Mouse (Mus musculus) megakaryocyte, embryonic 14.5 days (primary cell): ENCODE results near the gene Htr2a. TPM values are rescaled to one million over a fixed set of nuclear protein-coding genes. Genes with fewer than 3 reads are reported as not detected.
A peak's percentile ranks its signal among the peaks of the same experiment; 100 is the strongest.

Experiments used
- H3K27me3 ChIP-seq: replicated peaks from 2 replicates; pipeline ENCODE3; 2012; ENCODE audit warnings: inconsistent platforms
- H3K36me3 ChIP-seq: replicated peaks from 2 replicates; pipeline ENCODE3; 2012; ENCODE audit warnings: low read length, inconsistent platforms, mixed read lengths
- H3K4me1 ChIP-seq: 2 replicates; pipeline ENCODE4 v1.6.1; 2012; ENCODE audit warnings: inconsistent platforms
- H3K4me3 ChIP-seq: replicated peaks from 2 replicates; pipeline ENCODE3; 2012; ENCODE audit warnings: moderate library complexity, mild to moderate bottlenecking, inconsistent platforms
- H3K9me3 ChIP-seq: 2 replicates; pipeline ENCODE4 v1.6.1; 2012; ENCODE audit warnings: inconsistent platforms
- FLI1 ChIP-seq: IDR thresholded peaks from 2 replicates; pipeline ENCODE4 v1.6.1; 2012; ENCODE audit warnings: low read length, inconsistent platforms, mixed read lengths
- GATA1 ChIP-seq: IDR thresholded peaks from 3 replicates; pipeline ENCODE4 v1.6.1; 2012; ENCODE audit warnings: mixed read lengths, low read length, inconsistent platforms, borderline replicate concordance
- polyA plus RNA-seq: library from polyadenylated mRNA; stranded (reverse); fragments of >175 nt; gene quantifications from 2 replicates; pipeline ENCODE4 v1.2.3, GENCODE M21; 2012; ENCODE audit warnings: low replicate concordance; ENCODE audit not compliant: insufficient read depth

Gene Htr2a
- 0.18 TPM in 1 of 2 replicates, not detected in the other for polyA plus RNA-seq

DNA sequence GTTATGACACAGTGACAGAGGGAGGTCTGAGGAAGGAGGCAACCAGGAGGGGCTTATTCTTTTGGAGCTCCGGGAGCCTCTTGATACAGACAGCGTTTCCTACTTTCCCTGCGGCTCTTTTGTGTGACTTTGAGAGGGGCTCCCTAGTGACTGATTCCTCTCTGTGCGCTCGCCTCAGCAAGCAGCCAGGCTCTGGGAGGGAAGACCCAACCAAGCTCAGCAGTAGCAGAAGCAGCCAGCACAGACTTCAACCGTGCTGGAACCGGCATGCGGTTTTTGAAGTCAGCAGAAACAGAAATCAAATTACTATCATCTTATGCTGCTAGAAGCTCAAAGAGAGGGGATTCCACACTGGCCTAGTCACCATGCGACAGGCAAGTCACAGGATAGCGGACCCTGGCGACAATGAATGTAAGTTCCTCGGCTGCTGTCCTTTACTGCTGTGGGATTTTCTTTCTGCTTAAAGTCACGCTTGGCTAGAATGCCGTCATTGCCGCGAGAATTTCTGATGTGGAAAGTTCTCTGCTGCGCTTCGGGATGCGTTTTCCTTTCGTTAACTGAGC, at the start of gene Htr2a:
TSS of gene Htr2a (plus strand) at position 22 of the 563 bp plus-strand sequence.
- Histone ChIP-seq H3K36me3 (peaks cover 17% of the 10 kb centered on the region), H3K27me3 (no peaks in the 10 kb centered on the region), H3K4me1 (peaks cover 82% of the 10 kb centered on the region), H3K9me3 (no peaks in the 10 kb centered on the region), H3K4me3 (peak within 1 kb of the TSS; percentile 92)
- TF ChIP-seq FLI1 (no peak), GATA1 (no peak)

DNA sequence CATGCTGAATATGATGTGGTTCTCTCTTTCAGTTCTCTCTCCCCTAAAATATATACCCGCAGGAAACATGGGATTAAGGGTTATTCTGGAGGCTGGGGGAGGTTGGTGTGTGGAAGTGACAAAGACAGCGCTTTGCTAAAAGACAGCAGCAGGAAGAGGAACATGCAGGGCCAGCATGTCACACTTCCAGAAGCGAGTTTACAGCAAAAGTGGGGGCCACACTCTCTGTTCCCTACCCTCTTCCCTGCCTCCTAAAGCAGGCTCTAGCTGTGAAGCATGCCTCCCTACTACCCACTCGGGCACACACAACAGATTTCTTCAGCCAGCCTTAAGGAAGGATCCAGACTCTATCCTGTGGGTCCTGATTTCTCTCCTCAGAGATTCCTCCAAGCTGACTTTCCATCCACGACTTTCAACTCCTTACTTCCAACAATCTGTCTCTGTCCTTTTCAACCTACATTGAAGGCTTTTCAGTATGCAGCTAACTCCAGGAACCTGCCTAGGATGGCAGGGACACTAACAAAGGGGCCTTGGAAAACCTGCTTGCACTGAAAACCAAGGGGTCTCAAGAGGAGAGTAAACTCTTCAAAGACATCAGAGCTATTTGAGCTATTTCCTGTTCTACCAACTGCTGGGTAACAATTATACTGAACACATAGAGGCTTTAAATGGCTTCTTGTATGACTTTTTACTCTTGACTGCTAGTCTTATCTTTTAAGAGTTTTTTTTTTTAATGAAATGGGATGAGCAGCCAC, 39.1 kb upstream of the Htr2a start:
- H3K9me3 ChIP-seq = no peaks in the 10 kb centered on the region
- no peak for TF ChIP-seq GATA1
- no peak for TF ChIP-seq FLI1
- H3K4me3 ChIP-seq = no peak overlapping the region
- H3K4me1 ChIP-seq = peaks cover 21% of the 10 kb centered on the region
- H3K36me3 ChIP-seq = no peaks in the 10 kb centered on the region
- peaks cover 2% of the 10 kb centered on the region for H3K27me3 ChIP-seq

DNA sequence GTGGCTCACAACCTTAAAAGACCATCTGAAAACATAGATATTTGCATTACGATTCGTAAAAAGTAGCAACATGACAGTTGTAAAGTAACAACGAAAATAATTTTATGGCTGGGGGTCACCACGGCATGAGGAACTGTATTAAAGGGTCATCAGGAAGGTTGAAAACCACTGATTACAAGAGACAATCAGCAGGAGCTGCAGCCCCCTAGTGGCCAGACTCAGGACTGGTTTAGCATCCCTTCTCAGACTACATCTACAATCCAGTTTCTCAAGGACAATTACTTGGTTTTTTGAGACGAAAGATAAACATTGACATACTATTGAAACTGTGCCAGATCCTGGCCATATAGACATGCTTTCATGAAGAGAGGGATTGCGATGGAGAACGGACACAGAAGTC, 38.1 kb upstream of the Htr2a start:
- TF ChIP-seq FLI1 (no peak), GATA1 (no peak)
- Histone ChIP-seq H3K9me3 (no peaks in the 10 kb centered on the region), H3K27me3 (no peaks in the 10 kb centered on the region), H3K4me3 (no peak overlapping the region), H3K4me1 (peaks cover 21% of the 10 kb centered on the region), H3K36me3 (no peaks in the 10 kb centered on the region)

DNA sequence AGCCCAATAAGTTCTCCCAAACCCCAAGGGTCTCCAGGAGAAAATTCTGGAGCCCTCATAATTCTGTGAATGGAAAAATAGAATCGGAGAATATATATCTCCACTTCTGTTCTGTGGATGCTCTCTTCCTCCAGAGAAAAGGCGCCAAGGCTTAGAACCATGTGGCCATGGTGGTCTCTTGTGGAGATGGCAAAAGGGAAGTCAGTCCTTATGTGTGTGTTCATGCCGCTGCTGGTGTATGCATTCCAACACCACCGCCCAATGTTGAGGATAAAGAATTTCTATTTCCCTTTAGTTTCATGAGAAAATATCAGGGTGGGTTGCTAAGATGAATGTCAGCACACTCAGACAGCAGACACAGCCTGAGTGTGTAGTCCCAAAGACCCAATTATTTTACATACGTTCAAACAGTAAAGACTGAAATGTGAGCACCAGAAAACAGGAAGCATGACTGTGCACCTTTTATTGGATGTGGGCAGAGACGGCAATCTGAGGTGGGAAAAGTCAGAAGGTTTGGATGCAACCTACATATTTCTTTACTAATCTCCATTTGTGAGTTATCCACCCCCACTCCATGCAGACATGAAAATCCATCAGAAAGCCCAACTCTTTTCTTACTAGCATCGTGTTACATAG, 37.4 kb upstream of the Htr2a start:
- H3K36me3 ChIP-seq = no peaks in the 10 kb centered on the region
- no peaks in the 10 kb centered on the region for H3K27me3 ChIP-seq
- H3K4me1 ChIP-seq = peaks cover 21% of the 10 kb centered on the region
- no peaks in the 10 kb centered on the region for H3K9me3 ChIP-seq
- no peak overlapping the region for H3K4me3 ChIP-seq
- TF ChIP-seq FLI1 = no peak
- TF ChIP-seq GATA1 = no peak

GRCm38 (mm10) chr14:74611326-74611725, 29.3 kb upstream of the Htr2a start:
- Histone ChIP-seq H3K27me3 (no peaks in the 10 kb centered on the region), H3K36me3 (no peaks in the 10 kb centered on the region), H3K9me3 (no peaks in the 10 kb centered on the region), H3K4me3 (no peak overlapping the region), H3K4me1 (peaks cover 7% of the 10 kb centered on the region; the same call in 1 of the 2 replicates)
- TF ChIP-seq FLI1 = no peak
- no peak for TF ChIP-seq GATA1

- peaks cover 5% of the 10 kb centered on the region; the same call in 1 of the 2 replicates for H3K9me3 ChIP-seq
- H3K4me1 ChIP-seq = peaks cover 22% of the 10 kb centered on the region
- H3K36me3 ChIP-seq = no peaks in the 10 kb centered on the region
- H3K27me3 ChIP-seq = no peaks in the 10 kb centered on the region
- TF ChIP-seq GATA1 = no peak
- no peak for TF ChIP-seq FLI1
- H3K4me3 ChIP-seq = no peak overlapping the region
Observed at GRCm38 (mm10) chr14:74618858-74619257, 21.8 kb upstream of the Htr2a start.

- Histone ChIP-seq H3K4me3 (no peak overlapping the region), H3K9me3 (peaks cover 6% of the 10 kb centered on the region), H3K4me1 (peaks cover 54% of the 10 kb centered on the region), H3K36me3 (peaks cover 13% of the 10 kb centered on the region), H3K27me3 (no peaks in the 10 kb centered on the region)
- no peak for TF ChIP-seq GATA1
- no peak for TF ChIP-seq FLI1
Observed at GRCm38 (mm10) chr14:74638071-74638470, 2.6 kb upstream of the Htr2a start.

DNA sequence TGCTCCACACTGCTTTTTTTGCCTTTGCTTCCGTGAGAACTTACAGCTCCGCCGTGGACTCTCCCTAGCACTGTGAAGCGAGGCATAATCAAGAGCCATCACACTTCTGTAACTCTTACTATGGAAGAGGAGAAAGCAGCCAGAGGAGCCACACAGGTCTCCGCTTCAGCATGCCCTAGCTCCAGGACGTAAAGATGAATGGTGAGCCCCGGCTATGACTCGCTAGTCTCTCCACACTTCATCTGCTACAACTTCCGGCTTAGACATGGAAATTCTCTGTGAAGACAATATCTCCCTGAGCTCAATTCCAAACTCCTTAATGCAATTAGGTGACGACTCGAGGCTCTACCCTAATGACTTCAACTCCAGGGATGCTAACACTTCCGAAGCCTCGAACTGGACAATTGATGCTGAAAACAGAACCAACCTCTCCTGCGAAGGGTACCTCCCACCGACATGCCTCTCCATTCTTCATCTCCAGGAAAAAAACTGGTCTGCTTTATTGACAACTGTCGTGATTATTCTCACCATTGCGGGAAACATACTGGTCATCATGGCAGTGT, 1.1 kb downstream of the Htr2a start:
- Histone ChIP-seq H3K4me3 (peak overlapping the region; percentile 92), H3K27me3 (no peaks in the 10 kb centered on the region), H3K36me3 (peaks cover 24% of the 10 kb centered on the region), H3K9me3 (no peaks in the 10 kb centered on the region), H3K4me1 (peaks cover 89% of the 10 kb centered on the region)
- TF ChIP-seq FLI1 (no peak), GATA1 (no peak)

DNA sequence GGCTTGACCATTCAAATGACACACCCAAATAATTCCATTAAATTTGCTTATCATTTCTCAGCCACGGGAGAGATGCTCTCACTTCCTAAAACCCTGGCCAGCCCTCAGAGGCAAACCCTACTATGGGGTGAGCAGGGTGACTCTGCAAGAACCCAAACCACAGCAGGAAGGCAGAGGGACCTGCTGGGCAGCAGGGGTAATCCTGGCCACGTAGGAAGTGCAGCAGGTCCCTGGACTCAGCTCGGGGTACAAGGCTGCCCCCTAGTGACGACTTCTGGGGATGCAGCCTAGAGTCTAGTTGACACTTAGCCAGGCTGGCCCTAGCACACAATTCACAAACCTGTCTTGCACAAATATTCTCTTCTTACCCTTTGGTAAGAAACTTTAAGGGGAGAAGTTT, 2.7 kb downstream of the Htr2a start:
- H3K9me3 ChIP-seq = no peaks in the 10 kb centered on the region
- H3K4me3 ChIP-seq = peak overlapping the region; percentile 92
- no peaks in the 10 kb centered on the region for H3K27me3 ChIP-seq
- H3K36me3 ChIP-seq = peaks cover 37% of the 10 kb centered on the region
- peaks cover 95% of the 10 kb centered on the region for H3K4me1 ChIP-seq
- TF ChIP-seq FLI1 (peak; percentile 69), GATA1 (0 out of 3 replicates have a peak, but pooled peaks have one; percentile 37)

GRCm38 (mm10) chr14:74646107-74646793, 5.6 kb downstream of the Htr2a start:
- Histone ChIP-seq H3K4me3 (peak overlapping the region; percentile 79), H3K9me3 (no peaks in the 10 kb centered on the region), H3K4me1 (peaks cover 93% of the 10 kb centered on the region), H3K36me3 (peaks cover 50% of the 10 kb centered on the region), H3K27me3 (no peaks in the 10 kb centered on the region)
- no peak; the same call in 2 of the 3 replicates for TF ChIP-seq GATA1
- no peak for TF ChIP-seq FLI1
